Mouse (Mus musculus) embryonic fibroblast, embryonic 13.5 days (primary cell): ENCODE measurements at regions not wholly inside any gene's neighbourhood (a gene's known extent, or its start where the extent isn't known, plus 50 kb on each side); places are given as distances from the start of the nearest gene placed in this dataset.

Experiments used
- CTCF ChIP-seq: IDR thresholded peaks from 2 replicates; pipeline ENCODE4 v1.5.1; 2011; ENCODE audit warnings: mild to moderate bottlenecking, control low read depth, low read length, moderate library complexity, borderline replicate concordance; ENCODE audit not compliant: insufficient read depth
- POLR2A ChIP-seq: IDR thresholded peaks from 2 replicates; pipeline ENCODE4 v1.6.1; 2011; ENCODE audit warnings: low read depth, mild to moderate bottlenecking, control low read depth, low read length, moderate library complexity

DNA sequence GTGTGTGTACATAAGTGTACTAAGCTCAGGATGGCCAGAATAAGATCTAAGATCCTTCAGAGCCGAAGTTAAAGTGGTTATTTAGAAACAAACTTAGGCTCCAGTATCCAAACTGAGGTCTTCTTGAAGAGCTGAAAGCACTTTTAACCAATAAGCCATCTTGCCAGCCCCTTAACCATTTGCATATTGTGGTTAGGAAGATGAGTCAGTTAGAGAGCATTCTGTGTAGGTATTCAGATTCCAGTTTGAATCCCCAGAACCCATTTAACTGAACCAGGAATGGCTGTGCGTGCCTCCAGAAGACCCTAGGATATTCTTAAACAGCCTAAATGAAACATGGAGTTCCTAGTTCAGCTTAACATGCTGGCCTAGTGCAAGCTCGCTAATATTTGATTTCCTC lies 471.6 kb downstream of the Ptprc start:
- no peak for TF ChIP-seq CTCF
- no peak for TF ChIP-seq POLR2A
